Mouse (Mus musculus) testis, adult 2 months (tissue): Measurements from ENCODE around the gene Olfr974.

Experiments used
- CTCF ChIP-seq: fragments of 200-500 bp; IDR thresholded peaks from 2 replicates; pipeline ENCODE4 v1.5.1; 2012; ENCODE audit warnings: low read depth, mild to moderate bottlenecking, inconsistent platforms, low read length, moderate library complexity; ENCODE audit not compliant: control insufficient read depth, insufficient read depth, insufficient replicate concordance
- POLR2A ChIP-seq: fragments of 200-500 bp; IDR thresholded peaks from 2 replicates; pipeline ENCODE4 v1.6.1; 2012; ENCODE audit warnings: low read depth, mild to moderate bottlenecking, inconsistent platforms, low read length, moderate library complexity; ENCODE audit not compliant: control insufficient read depth

DNA sequence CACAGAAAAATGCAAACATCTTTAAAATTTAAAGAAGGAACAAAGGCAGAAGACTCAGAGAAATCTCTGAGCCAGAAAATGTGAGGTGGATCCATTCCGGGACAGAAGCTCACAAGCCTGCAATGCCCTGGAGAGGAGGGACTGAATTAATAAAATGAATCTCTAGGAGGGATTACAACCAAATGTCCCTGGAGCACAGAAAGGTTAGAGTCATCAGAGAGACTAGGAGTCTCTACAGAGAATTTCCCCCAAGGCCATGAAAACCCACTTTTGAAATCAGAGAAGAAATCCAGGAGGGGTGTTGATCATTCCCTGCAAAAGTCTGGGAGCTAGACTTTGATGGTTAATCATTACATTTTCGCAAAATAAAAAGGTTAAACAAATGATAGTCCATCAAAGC, 54.5 kb downstream of the Olfr974 start, which contains the start of gene Olfr978:
- TF ChIP-seq POLR2A (no peak), CTCF (no peak)
